Mouse (Mus musculus) Patski (cell line): ENCODE measurements around the gene Gcdh. TPM values are rescaled to one million over a fixed set of nuclear protein-coding genes. Genes with fewer than 3 reads are reported as not detected.

Experiments used
- ATAC-seq: fragments of 100-300 bp; one replicate; pipeline ENCODE4 v1.8.0; 2021
- CTCF ChIA-PET: fragments of 350-600 bp; sonication (Branson Sonifier 250); formaldehyde crosslinking; loops from one replicate; lab custom pipeline; 2022; ENCODE audit warnings: inconsistent platforms; lab: Charles Lee
- POLR2A ChIA-PET: fragments of 350-600 bp; sonication (Branson Sonifier 250); formaldehyde crosslinking; loops from one replicate; lab custom pipeline; 2022; ENCODE audit warnings: antibody characterized with exemption, inconsistent platforms; lab: Charles Lee
- DNase-seq: peaks from one replicate; pipeline ENCODE4 v3.0.0-alpha.2; 2011; ENCODE audit warnings: low read depth, low spot score
- H3K27me3 ChIP-seq: fragments of 371-371 bp; one replicate; pipeline ENCODE4 v1.5.1; 2021
- CTCF ChIP-seq: fragments of 100-300 bp; IDR thresholded peaks from one replicate; pipeline ENCODE4 v1.5.1; 2021
- in situ Hi-C: fragments of 300-500 bp; cut with MboI; formaldehyde crosslinking; loops from 3 replicates; pipeline ENCODE4 v1.11.1; 2018; ENCODE audit warnings: low pct_unique_long_range_greater_than_20kb, mixed read lengths
- polyA plus RNA-seq: library from polyadenylated mRNA; unstranded; gene quantifications from one replicate; pipeline ENCODE4 v1.2.3, GENCODE M21; 2021

Gcdh gene
- polyA plus RNA-seq, 1 experiment from 2014 or later, result 55.5 TPM

DNA sequence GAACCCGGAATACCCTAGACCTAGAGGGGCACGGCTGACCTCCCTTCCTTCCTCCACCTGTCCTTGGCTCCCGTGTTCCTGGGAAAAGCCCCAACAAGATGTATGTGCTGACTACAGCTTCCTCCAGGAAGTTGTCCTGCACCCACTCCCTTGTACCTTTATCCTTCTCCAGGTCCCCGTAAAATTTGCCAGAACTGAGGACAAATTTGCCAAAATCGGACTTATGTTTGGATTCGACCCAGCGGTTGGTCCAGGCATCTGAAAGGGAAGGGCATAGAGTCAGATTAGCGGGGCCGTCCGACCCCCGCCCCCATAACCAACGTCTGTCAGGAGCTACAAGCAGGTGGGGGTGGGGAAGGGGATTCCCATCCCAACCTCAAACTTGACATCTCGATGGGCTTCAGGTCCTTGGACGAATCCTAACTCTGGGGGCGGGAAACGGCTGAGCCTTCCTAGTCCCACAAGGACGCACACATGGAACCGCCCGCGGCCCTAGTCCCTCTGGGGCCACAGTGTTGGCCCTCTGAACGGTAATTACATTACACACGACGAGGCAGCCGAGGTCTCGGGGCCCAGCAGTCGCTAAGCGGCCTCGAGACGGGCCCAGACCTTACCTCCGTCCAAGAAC is 47.5 kb downstream of the Gcdh start:
- TF ChIP-seq CTCF, result no peak
- H3K27me3 ChIP-seq, result no peaks in the 10 kb centered on the region
- no peak for DNase-seq
- CTCF ChIA-PET, result interaction anchor here (1.4 to 2.6 kb wide), 2 partner anchors 47 to 57 kb away, joined by 3 to 9 read pairs; no protein-coding TSS in a partner anchor
- in situ Hi-C loops, result no loop called here
- POLR2A ChIA-PET, result interaction anchor here (0.6 to 3.1 kb wide), 9 partner anchors 9 to 830 kb away, joined by 3 to 14 read pairs (median 4); partner anchors contain the start of genes Farsa and Klf1
- ATAC-seq, result no peak

DNA sequence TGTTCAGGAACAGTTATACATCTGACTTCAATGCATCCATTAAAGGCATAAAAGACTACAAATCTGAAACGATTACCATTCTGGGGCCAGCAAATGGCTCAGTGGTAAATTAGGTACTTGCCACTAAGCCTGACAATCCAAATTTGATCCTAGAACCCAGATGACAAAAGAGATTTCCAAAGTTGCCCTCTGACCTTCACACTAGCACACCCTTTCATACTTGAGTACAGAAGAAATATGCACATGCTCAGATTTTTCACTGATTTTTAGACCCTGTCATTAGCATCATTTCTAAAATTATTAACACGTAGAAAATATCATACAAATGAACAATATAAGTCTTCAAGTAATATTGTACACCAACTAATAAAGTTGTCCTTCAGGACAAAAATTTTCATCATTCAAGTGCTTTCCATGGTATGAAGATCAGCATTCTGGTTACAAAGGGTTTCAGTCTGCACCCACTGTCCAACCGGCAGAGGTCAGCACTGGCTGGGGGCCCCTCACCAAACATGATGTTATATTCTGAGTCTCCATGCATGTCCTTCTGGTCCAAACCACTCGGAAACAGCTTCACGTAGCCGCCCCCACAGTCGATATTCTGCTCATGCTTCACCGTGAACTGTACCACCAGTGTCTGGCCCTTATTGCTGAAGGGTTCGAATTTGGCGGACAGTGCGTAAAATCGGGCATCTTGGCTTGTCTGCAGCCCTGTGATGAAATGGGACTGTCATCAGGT is 48.2 kb downstream of the Gcdh start:
- in situ Hi-C loops, result no loop called here
- ATAC-seq, result no peak
- POLR2A ChIA-PET, result interaction anchor here (0.6 to 3.1 kb wide), 9 partner anchors 8 to 829 kb away, joined by 3 to 14 read pairs (median 4); partner anchors contain the start of genes Farsa and Klf1
- DNase-seq, result no peak
- H3K27me3 ChIP-seq, result no peaks in the 10 kb centered on the region
- CTCF ChIA-PET, result interaction anchor here (1.4 kb wide), 1 partner anchor 48 kb away, joined by 3 read pairs; no protein-coding TSS in a partner anchor
- no peak for TF ChIP-seq CTCF

DNA sequence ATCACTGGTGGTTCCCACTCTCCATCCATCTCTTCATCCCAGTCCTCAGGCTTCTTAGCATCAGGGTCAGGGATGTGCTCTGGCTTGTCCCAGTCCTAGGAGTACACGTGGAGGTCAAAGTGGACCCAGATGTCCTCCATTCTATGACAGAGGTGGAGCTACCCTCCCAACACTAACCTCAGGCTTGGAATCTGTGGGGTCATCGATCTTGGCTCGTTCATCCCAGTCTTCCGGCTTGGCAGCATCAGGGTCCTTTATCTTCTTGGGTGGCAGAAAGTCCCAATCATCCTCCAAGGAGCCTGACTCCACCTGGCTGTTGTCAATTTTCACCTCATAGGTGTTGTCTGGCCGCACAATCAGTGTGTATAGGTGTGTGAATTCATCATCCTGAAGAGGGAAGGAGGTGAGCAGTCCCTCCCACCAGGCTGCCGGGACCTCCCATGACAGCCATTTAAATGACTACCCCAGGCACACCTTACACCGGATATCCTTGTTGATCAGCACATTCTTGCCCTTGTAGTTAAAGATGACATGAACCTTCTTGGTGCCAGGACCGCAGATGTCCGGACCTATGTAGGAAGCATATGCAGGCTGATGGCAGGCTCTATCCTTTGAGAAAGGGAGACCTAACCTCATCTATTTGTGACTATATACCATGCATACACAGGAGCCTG is 49.2 kb downstream of the Gcdh start:
- CTCF ChIA-PET, result no interaction called here
- H3K27me3 ChIP-seq, result no peaks in the 10 kb centered on the region
- POLR2A ChIA-PET, result interaction anchor here (1.1 to 3.1 kb wide), 2 partner anchors 10 to 58 kb away, joined by 3 to 14 read pairs; partner anchors contain the start of gene Klf1
- DNase-seq (no peak), ATAC-seq (no peak)
- no peak for TF ChIP-seq CTCF
- in situ Hi-C loops, result no loop called here

GRCm38 (mm10) chr8:84841514-84841913 is 52.2 kb downstream of the Gcdh start:
- no peak for ATAC-seq
- TF ChIP-seq CTCF, result no peak
- no peaks in the 10 kb centered on the region for H3K27me3 ChIP-seq
- in situ Hi-C loops, result no loop called here
- POLR2A ChIA-PET, result interaction anchor here (0.6 to 1.2 kb wide), 3 partner anchors 12 to 28 kb away, joined by 3 to 4 read pairs (median 3); no protein-coding TSS in a partner anchor
- DNase-seq, result no peak
- CTCF ChIA-PET, result interaction anchor here (1.5 to 2.3 kb wide), 3 partner anchors 15 to 26 kb away, joined by 3 to 6 read pairs (median 3); partner anchors contain the start of gene Farsa

DNA sequence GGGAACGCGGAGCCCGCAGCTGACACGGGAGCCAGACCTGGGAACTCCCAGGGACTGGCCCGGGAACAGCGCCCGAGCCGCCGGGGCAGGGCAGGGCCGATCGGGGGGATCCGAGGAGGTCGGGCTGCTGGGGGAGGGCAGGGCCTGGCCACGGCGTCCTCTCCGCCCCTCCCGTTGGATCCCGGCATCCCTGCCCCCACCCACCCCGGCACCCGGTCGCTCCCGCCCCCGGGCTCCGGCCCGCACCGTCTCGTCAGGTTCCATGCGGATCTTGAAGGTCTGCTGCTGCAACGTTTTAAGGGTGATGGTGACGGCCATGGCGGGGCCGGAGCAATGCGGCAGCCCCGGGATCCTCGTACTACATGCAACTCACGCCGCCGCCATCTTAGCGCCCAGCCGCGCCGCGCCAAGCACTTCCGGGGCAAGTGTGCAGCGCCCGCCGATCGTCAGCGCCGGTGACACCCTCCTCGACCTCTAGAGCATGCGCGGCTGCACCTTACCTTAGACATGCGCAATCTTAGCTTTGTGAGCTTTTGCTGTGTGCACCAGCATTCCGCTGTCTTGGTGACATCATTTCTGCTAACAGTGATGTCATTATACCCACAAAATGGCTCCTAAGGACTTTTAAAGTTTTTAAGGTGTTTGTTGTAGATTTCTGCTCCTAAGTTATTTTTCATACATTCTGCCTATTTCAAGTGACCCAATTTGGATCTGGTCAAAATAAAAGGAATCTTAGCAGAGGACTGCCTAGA is 53.3 kb downstream of the Gcdh start, which contains the start of gene Rad23a:
Gene Rad23a (minus strand): TSS at position 418 of the 752 bp plus-strand sequence.
- no peak for TF ChIP-seq CTCF
- ChIA-PET POLR2A (interaction anchor here (1.2 kb wide), 1 partner anchor 13 kb away, joined by 3 read pairs; no protein-coding TSS in a partner anchor), CTCF (interaction anchor here (1.5 to 2.3 kb wide), 3 partner anchors 14 to 25 kb away, joined by 3 to 6 read pairs (median 3); partner anchors contain the start of gene Farsa)
- peak; percentile 71 for DNase-seq
- no peaks in the 10 kb centered on the region for H3K27me3 ChIP-seq
- ATAC-seq, result peak; percentile 70
- in situ Hi-C loops, result no loop called here

DNA sequence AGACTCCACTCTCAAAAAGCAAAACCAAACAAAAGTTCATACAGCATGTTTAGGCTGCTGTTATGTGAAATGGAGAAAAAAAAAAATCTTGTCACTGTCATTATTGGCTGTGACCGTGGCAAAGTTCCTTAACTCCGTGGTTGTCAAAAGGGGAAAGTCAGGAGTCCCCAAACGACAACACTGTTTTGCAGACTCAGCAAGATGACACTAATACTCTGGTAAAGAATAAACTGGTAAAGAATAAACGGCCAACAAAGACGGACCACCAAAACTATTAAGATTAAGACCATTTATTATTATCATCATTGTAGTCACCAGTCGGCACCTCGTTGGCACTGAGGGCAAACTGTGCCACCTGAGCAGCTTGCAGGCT is 53.9 kb downstream of the Gcdh start:
- ATAC-seq (no peak), DNase-seq (no peak)
- POLR2A ChIA-PET, result interaction anchor here (1.2 kb wide), 1 partner anchor 12 kb away, joined by 3 read pairs; no protein-coding TSS in a partner anchor
- no peaks in the 10 kb centered on the region for H3K27me3 ChIP-seq
- no peak for TF ChIP-seq CTCF
- in situ Hi-C loops, result no loop called here
- CTCF ChIA-PET, result no interaction called here

DNA sequence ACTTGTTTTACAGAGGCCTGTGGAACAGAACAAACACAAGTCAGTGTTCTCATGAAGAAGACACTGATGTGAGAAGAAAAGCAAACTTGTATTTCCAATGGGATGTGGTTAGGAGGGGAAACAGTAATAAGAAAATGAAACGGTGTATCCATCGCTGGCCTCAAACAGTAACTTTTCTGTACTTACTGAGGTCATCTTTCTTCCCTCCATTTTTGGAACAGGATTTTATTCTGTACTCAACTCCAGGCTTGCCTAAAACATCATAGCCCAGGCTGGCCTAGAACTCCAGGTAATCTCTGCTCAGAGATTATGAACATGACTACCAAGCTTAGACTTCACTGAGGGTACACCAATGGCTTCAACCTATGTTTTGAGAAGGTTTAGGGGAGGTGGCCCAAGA is 54.3 kb downstream of the Gcdh start:
- ATAC-seq, result no peak
- TF ChIP-seq CTCF, result no peak
- ChIA-PET POLR2A (interaction anchor here (1.8 kb wide), 1 partner anchor 13 kb away, joined by 6 read pairs; no protein-coding TSS in a partner anchor), CTCF (interaction anchor here (1.5 kb wide), 1 partner anchor 18 kb away, joined by 3 read pairs; no protein-coding TSS in a partner anchor)
- no peaks in the 10 kb centered on the region for H3K27me3 ChIP-seq
- no peak for DNase-seq
- in situ Hi-C loops, result no loop called here

- no peak for DNase-seq
- no peaks in the 10 kb centered on the region for H3K27me3 ChIP-seq
- ChIA-PET POLR2A (interaction anchor here (0.6 to 1.8 kb wide), 3 partner anchors 9 to 65 kb away, joined by 3 to 6 read pairs (median 3); partner anchors contain the start of gene Calr), CTCF (interaction anchor here (1.5 kb wide), 1 partner anchor 19 kb away, joined by 3 read pairs; no protein-coding TSS in a partner anchor)
- in situ Hi-C loops, result no loop called here
- no peak for TF ChIP-seq CTCF
- no peak for ATAC-seq
Measured at GRCm38 (mm10) chr8:84838513-84838912, 55.2 kb downstream of the Gcdh start.

DNA sequence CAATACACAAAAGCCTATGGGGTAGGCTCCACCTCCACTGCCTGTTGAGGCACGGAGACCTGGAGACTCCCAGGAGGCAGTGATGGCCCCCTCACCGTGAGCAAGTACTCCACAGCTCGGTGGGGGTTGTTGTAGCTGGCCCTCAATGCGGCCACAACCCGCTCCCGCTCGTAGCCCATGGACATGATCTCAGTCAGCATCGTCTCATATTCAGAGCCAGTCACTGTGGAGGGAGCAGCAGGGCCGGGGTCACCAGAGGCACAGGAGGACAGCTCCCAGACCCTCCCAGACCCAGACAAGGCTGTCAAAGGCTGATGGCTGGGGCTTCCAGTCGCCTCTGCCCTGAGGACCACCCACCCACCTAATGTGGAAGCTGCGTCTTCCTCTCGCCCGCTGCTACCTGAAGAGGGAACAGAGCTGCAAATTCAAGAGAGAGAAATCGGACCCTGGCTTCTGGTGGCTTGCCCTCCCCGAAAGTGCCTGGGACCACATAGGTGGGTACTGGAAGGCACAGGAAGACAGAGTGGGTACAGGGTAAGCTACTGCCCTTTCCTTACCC is 55.7 kb downstream of the Gcdh start:
- no peaks in the 10 kb centered on the region for H3K27me3 ChIP-seq
- ChIA-PET CTCF (interaction anchor here (1.5 kb wide), 1 partner anchor 20 kb away, joined by 3 read pairs; no protein-coding TSS in a partner anchor), POLR2A (interaction anchor here (1.1 to 1.8 kb wide), 3 partner anchors 8 to 11 kb away, joined by 3 to 7 read pairs (median 6); partner anchors contain the start of gene Calr)
- DNase-seq (no peak), ATAC-seq (no peak)
- in situ Hi-C loops, result no loop called here
- TF ChIP-seq CTCF, result no peak
